Mouse (Mus musculus): ENCODE measurements at regions not wholly inside any gene's neighbourhood (a gene's known extent, or its start where the extent isn't known, plus 50 kb on each side); places are given as distances from the start of the nearest gene placed in this dataset.

DNA sequence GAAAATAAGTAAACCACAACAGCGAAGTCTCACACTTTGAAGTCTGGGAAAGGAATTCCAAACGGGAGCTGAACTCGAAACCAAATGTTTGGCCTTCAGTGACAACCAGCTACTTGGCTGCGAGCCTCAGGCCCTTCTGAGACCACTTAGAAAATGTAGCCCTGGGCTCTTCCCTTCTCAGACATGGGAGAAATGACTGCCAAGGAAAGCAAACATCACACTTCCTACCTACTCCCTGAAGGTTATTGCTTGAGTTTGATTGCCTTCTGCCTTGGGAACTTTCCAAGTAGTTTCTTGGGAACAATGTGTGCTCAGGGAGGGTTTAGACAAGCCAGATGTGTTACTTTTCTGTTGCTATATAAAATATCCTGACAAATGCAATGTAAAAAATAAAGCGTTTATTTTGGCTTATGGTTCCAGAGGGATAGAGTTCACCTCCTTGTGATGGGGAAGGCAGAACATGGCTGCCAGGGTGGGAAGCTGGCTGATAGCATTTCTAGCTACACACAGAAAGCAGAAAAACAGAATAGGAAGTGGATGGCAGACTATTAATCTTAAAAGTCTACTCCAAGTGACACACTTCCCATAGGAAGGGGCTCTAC is 194.8 kb upstream of the Rack1 start:
- intact Hi-C loops (cut with DNase I), result no loop called here

DNA sequence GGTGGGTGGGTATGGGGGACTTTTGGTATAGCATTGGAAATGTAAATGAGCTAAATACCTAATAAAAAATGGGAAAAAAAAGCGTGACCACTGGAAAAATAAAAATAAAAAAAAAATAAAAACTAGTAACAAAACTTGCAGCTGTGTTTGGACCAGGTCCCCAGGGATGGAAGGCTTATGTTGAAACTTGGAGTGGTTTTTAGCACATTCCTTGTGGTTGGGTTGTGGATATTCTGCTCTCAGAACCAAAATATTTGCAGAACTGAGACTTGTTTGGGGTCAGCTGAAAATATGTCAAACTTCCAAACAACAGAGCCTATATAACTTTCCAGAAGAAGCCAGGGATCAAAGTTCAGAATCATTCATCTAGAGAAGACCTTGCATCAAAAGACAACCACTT is 199.0 kb upstream of the Rack1 start:
- intact Hi-C loops (cut with DNase I), result no loop called here

DNA sequence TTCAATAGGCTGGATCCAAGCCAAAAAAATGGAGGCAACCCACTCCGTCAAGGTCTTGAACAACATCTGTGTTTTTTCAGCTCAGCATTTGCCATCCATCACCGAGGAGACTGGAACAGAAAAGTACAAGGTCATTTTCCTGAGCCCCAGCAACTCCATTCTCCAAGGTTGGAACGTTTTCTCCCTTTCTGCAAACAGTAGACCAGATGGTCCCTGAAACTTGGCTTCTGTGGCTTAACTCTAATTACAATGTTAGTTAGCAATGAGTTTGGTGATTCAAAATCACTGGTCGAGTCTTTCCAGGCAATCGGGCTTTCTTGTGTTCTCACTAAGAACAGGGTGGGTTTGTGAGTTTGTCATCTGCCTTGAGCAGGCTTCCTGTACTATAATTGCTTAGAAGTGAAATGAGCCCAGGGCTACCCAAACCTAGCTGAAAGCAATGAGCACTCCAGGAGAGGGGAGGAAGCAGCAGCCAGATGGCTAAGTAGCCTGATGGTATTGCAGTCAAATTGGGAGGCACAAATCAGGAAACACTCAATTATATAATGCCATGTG is 200.5 kb upstream of the Rack1 start:
- intact Hi-C loops (cut with DNase I), result no loop called here

DNA sequence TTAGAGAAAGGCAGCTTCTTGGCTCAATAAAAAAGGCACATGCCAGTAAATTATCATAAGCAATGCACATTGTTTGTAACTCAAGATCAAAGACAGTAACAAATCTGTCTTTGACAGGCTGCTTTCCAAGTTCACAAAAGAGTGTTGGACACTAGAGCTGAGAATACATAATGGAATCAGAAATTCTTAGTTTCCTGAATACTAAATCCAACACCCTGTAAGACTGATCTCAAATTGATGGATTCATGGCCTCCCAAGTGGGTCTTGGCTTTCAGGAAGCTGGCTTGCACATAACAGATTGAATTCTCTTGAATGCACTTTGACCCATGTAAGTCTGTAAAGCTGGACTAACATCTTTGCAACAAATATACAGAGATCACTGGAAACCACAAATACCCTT is 201.1 kb upstream of the Rack1 start:
- intact Hi-C loops (cut with DNase I), result no loop called here

DNA sequence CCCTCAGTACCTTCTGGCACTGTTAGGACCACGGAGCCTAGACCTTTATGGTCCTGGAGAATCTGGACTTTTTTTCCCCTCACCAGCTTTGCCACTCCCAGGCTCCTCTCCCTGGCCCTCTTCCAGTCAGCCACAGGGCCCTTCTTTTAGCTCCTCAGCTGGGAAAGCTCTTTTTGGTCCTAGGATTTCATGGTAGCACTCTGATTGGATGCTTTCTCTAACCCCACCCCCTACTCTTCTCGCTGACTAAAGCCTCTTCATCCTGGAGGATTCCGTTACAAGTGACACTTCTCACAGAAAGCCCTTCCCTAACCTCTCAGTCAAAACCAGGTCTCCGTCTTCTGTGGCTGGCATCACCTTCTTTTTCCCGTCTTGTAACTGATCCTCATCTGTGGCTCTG is 205.7 kb upstream of the Rack1 start:
- intact Hi-C loops (cut with DNase I), result no loop called here

DNA sequence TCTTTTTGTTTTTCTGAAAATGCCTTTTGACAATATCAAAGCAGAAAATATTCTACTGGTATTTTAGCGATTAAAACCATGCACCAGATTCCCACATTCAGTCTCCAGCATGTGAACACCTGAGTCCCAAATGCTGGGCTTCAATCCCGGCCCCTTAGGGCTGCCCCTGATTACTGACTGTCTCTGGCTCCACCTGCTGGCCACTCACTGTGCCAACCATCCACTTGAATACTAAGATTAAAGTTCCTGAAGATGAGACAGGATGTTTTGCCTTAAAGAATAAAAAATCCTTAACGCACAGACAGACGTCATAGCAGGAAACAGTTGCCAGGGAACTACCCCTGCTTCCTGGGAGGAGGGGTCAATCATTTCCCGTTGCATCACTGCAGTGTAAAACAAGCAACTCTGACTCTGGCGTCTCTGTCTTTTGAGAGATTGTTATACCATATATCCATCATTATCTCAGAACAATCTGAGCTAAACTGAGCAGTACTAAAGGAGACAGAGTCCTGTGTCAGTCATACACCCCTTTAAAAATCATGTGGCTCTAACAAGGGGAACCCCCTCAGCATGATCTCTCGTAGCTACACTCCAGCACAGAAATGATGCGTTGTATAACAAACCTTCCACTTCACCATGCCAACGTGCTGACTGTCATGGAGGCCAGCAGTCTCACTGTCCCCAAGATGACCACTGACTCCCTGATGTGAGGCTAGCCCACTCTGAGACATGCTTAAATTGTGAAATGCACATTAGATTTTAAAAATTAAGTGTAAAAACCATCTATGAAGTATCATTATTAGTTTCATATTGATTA is 211.1 kb upstream of the Rack1 start:
- intact Hi-C loops (cut with DNase I), result loop anchor here (2.0 to 5.0 kb wide), 2 partner anchors 410 to 602 kb away; partner anchors contain the start of gene Sgcd

DNA sequence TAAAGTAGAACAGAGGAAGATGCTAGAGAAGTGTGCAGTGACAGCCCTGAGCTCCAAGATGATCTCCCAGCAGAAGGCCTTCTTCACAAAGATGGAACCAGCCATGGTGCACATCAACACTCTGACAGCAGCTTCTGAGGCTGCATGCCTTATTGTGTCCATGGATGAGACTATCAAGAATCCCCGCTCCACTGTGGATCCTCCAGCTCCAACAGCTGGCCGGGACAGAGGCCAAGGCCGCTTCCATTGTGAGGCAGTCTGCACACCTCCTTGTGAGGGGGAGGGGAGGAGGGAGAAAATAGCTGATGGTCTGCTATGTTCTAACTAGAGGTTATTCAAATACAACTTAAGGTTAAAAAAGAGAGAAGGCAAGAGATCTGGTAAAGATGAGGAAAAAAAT is 231.4 kb upstream of the Rack1 start:
- intact Hi-C loops (cut with DNase I), result no loop called here

DNA sequence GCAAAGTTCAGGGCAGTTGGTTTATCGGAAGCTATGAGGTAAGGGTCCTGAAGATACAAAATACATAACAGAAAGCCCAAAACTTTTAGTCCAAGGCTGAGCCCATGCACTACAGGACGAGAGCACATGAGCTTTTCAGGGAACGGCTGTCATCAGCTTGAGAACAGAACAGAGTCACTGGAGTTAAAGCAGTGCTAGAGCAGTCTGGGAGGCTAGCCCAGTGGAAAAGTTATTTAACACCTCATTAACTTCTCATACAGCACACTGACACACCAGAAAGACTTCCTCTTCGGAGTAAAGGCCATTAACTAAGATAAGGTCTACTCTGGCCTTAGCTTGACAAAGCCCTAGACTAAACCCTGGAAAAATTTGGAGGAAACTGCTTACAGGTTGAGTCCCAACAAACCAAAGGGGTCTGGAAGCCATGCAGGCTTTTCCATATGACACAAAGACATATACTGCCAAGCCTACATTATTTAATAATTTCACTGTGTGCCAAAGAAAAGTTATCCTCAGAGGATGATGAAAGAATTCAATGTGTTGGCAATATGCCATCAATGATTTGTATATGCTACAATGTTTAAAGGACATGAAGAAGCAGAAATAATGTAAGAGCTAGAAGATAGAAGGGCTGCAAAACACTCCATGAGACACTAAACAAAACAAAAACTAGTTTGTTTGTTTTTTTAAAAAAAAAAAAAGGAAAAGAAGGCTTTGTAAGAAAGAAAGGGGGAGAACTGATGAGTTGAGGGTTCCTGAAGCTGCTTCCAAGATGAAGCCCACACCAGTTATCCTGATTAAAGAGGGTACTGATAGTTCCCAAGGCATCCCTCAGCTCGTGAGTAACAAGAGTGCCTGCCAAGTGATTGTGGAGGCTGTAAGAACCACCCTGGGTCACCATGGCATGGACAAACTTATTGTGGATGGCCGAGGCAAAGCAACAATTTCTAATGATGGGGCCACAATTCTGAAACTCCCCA is 232.3 kb upstream of the Rack1 start:
- intact Hi-C loops (cut with DNase I), result no loop called here

DNA sequence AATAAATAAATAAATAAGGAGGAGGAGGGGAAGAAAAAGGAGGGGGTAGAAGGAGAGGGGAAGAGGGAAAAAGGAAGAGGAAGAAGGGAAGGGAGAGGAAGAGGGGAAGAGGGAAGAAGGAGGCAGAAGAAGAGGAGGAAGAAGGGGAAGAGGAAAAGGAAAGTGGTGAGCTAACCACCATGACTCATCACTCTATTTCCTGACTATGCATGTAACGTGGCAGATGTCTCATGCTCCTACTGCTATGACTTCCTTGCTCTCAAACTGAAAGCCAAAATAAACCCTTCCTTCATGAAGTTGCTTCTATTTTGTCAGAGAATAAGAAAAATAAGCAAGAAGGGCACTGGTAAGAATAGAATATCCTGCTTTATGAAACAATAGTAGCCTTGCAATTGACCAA is 242.1 kb upstream of the Rack1 start:
- intact Hi-C loops (cut with DNase I), result no loop called here

DNA sequence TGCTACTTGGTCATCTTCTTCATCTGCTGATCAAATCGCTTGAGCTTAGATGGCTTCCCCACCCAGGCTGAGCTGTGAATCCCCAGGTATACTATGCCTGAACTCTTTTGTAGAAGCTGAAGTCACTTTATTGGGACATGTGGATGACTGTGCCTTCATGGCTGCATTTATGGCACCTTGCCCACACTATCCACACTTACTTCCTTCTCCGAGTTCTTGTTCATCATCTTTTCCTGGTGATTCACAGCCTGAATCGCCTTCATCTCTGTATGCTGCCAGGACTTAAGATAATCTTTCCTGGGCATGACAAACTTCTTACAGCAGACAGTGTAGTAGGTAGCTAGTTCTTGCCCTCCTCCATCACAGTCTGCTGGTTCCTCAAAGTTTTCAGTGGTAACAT is 248.1 kb upstream of the Rack1 start:
- intact Hi-C loops (cut with DNase I), result no loop called here

DNA sequence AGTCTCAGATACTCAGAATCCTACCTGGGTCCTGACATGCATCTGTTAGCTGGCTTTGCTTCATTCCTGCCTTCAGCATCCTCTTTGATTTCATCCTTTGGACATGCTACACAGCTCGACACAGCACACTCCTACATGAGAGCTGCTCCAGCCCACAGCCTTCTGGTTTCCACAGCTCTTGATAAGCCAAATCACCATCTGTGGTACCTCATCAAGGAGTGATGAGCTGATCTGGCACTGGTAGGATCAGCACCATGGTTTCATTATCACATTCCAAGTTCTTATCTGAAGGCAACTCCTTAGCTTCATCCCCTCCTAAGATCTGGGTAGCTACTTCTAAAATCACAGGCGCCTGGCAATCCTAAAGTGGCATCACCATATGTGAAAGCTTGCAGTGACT is 248.9 kb upstream of the Rack1 start:
- intact Hi-C loops (cut with DNase I), result no loop called here

DNA sequence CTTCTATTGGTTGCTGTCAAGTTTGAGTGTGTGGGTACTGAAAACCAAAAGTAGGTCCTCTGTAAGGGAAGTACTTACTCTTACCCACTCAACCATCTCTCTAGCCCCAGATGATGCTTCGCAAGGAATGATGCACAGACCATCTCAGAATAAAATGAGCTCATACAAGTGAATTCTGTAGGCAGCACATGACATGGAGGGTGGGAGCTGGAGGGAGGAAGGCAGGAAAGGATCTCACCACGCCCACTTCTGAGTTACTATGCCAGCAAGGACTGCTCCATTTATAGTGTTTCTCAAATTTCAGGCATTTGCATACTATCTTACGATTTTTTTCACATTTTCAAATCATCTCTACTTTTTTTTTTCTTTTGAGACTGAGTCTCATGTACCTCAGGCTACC is 273.8 kb upstream of the Rack1 start:
- intact Hi-C loops (cut with DNase I), result no loop called here

DNA sequence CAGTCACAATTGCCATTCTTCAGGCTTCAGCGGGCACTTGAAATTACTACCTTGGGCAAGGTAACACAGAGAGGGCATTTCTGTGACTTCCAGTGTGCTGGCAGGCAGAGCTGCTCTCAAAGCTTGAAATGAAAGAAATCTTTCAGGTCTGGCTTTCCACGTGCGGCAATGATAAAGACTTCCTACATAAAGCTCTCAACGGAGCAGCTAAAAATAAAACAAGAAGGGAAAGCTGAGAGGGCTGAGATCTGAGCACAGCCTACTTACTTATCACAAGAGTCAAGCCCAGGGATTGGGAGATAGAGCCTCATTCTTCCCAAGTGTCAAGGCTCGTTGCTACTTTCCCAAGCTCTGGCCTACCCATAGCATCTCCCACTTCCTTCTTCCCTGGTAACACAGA is 274.6 kb upstream of the Rack1 start:
- intact Hi-C loops (cut with DNase I), result no loop called here

DNA sequence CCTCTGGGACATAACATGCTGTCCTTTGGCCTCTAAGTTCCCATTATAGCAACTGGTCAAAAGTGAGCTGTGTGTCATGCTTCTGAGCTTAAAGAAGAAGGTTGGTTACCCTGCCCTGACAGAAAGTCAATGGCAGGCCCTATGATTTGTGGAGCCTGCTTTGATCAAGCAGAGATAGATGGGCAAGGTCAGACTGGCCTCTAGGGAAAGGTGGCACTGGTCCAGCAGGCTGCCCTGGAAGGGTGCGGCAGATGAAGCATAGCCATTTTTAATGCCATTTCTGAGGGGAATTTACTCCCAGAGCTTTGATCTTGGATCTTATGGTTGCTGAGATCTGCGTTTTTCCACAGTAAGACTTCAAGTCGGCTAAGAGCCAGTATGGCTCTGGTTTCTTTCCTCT is 293.2 kb upstream of the Rack1 start:
- intact Hi-C loops (cut with DNase I), result no loop called here

DNA sequence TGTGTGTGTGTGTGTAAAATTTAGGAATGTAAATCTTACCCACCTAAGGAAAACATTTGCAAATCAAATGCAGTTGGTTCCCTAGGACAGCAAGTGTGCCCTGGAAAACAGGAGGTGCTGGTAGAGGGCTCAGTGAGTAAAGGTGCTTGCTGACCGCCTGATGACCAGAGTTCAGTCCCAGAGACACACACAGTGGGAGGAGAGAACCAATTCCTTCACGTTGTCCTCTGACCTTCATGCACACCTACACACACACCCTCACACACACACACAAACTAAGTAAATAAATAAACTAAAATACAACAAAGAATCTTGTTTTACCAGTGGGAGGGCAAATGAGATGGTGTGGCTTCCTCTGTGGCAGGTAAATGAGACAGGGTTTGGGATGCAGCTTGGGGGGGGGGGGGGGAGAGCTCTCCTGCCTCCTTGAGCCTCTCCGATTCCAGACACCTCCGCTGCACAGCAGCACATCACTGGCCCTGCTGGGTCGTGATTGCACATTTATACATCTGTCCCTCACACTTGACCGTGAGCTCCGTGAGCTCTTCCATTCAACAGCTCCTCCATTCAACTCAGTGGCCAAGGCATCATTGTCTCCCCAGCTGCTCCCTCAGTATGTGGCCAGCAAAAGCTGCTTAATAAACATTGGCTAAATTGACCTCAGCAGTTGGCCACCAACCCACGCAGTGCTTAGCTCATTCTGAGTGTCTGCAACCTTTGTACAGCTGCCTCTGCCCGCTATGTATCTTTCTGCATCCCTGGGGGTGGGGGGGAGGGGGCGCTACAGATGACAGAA is 297.9 kb upstream of the Rack1 start:
- intact Hi-C loops (cut with DNase I), result no loop called here

DNA sequence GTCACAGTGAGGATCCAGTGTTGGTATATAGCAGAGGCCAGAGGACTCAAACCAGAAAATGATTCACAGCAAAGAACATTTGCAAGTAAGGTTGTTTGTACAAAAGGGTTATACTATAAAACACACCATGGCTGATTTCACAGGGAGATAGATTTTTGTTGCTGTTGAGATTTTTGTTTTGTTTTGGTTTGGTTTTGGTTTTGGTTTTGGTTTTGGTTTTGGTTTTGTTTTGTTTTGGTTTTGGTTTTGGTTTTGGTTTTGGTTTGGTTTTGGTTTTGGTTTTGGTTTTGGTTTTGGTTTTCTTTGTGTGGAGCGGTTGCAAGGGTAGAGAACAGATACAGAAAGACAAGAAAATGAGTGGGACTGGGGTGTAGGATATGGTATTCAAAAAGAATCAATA is 301.1 kb upstream of the Rack1 start:
- intact Hi-C loops (cut with DNase I), result no loop called here

DNA sequence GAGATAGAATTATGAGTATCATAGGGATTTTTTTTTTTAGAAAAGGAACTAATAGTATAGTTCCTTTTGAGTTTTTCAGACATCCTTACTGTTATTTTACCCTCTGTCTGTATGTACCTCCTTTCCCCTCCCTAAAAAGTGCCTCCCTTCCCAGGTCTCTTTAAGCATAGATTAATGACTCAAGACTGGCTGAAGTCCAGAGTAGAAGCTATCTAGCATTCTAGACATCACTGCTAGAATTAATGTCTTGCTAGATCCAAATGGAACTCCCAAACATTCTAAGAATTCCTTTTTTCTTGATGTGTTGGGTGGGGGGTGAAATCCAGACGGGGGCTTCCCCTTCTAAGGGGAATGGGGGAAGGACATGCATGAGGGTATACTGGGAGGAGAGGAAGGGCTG is 311.8 kb upstream of the Rack1 start:
- intact Hi-C loops (cut with DNase I), result no loop called here

DNA sequence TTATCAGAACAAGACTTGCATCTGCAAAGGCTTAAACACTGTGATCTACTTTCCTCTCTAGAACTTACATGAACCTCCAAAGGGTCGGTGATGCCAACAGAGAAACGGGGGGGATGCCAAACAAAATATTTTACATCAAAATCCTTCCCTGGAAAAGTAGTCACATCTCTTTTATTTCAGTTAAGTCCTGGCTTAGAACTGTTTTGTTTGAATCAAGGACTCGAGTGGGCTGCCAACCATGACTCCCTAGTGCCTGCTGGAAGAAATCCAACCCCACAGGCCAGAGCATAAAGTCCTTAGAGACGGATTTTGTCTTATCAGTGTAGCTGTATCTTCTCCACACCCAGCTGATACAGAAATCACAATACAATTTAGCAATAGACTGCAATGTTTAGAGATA is 336.1 kb upstream of the Rack1 start:
- intact Hi-C loops (cut with DNase I), result no loop called here

DNA sequence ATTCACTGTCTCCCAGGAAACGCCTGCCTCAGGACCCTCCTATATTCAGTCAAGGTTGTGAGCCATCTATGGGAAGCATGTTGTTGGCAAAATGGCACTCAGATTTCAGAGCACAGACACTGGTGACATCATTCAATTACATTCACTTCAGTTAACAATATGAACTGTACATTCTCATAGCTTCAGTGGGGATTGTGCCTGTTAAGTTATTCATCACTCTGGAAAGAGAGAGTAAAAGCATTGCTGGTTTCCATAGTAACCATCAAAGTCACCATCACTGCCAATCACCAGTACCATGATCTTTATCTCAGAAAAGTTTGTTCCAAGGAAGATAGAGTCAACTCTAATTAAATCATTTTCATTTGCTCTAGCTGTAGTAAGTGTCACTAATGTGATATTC is 350.2 kb upstream of the Rack1 start:
- intact Hi-C loops (cut with DNase I), result no loop called here

DNA sequence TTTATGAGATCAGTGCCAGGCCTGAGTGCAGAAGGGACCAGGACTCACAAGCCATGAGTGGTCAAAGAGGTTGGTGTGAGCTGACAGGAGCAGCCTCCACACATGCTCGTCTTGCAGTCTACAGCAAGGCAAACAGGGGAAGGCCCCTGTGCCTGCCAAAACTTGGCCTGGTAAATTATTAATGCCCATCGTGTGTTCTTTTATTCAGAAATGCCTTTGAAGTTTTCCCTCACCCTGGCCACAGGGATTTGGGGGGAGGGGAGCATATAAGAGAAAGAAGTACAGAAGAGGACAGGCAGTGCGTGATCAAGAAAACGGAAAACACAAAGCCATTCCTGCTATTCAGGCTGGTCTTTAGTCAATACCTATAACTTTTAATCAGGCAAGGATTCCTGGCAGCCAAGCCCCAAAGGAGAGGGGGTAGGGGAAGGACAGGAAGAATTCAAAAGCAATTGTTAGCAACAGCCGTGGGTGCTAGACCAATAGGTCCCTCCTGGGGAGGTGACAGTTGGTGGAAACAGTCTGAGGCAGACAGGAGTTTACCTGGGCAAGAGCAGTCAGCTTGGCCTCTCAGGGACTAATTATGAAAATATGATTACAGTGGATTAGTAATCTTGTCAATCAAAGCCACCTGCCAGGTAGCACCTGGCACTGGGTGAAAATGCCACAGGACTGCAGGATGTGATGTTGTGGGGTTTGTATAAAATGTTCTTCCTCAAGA is 357.4 kb upstream of the Rack1 start:
- intact Hi-C loops (cut with DNase I), result no loop called here
